Mouse (Mus musculus) G1E (cell line): ENCODE measurements at regions not wholly inside any gene's neighbourhood (a gene's known extent, or its start where the extent isn't known, plus 50 kb on each side); places are given as distances from the start of the nearest gene placed in this dataset.

Source experiments
- CTCF ChIP-seq: IDR thresholded peaks from 2 replicates; pipeline ENCODE4 v1.5.1; 2012; ENCODE audit warnings: low read depth, low read length, inconsistent platforms, mixed read lengths
- GATA1 ChIP-seq: IDR thresholded peaks from 2 replicates; pipeline ENCODE4 v1.6.1; 2012; ENCODE audit warnings: borderline replicate concordance, low read length, inconsistent platforms, mixed read lengths
- TAL1 ChIP-seq: conservative IDR thresholded peaks from 2 replicates; pipeline ENCODE4 v1.6.1; 2012; ENCODE audit warnings: low read depth, low read length, inconsistent platforms, mixed read lengths

- TF ChIP-seq CTCF (no peak), TAL1 (no peak), GATA1 (no peak)
Observed at GRCm38 (mm10) chr14:24745730-24746129, 258.8 kb downstream of the Rps24 start.
